Mouse (Mus musculus): ENCODE measurements around the gene Lamb1. TPM values are rescaled to one million over a fixed set of nuclear protein-coding genes. Genes with fewer than 3 reads are reported as not detected.

Gene Lamb1
- polyA plus RNA-seq, 1 experiment = 49.8 TPM

- DNase-seq (ENCODE audit: low spot score) = no peak
Observed at GRCm38 (mm10) chr12:31252259-31252658, 12.8 kb upstream of the Lamb1 start.

GRCm38 (mm10) chr12:31254978-31255377 lies 10.1 kb upstream of the Lamb1 start:
- DNase-seq (ENCODE audit: low spot score) = no peak

- no peak for DNase-seq (ENCODE audit: low spot score)
Observed at GRCm38 (mm10) chr12:31256121-31256903, 8.7 kb upstream of the Lamb1 start.

- DNase-seq (ENCODE audit: low spot score) = no peak
Observed at GRCm38 (mm10) chr12:31261882-31262281, 3.2 kb upstream of the Lamb1 start.

- no peak for DNase-seq (ENCODE audit: low spot score)
Observed at GRCm38 (mm10) chr12:31263921-31264320, 1.1 kb upstream of the Lamb1 start.

GRCm38 (mm10) chr12:31265722-31266431 lies 843 bp downstream of the Lamb1 start:
- DNase-seq (ENCODE audit: low spot score) = no peak

- no peak for DNase-seq (ENCODE audit: low spot score)
Observed at GRCm38 (mm10) chr12:31266686-31267085, 1.7 kb downstream of the Lamb1 start.

- DNase-seq (ENCODE audit: low spot score) = no peak
Observed at GRCm38 (mm10) chr12:31267363-31267762, 2.3 kb downstream of the Lamb1 start.

GRCm38 (mm10) chr12:31268315-31268714 lies 3.3 kb downstream of the Lamb1 start:
- DNase-seq (ENCODE audit: low spot score) = no peak

- DNase-seq (ENCODE audit: low spot score) = no peak
Observed at GRCm38 (mm10) chr12:31269020-31269597, 4.1 kb downstream of the Lamb1 start.

- no peak for DNase-seq (ENCODE audit: low spot score)
Observed at GRCm38 (mm10) chr12:31270361-31270760, 5.3 kb downstream of the Lamb1 start.

GRCm38 (mm10) chr12:31270776-31271175 lies 5.7 kb downstream of the Lamb1 start:
- DNase-seq (ENCODE audit: low spot score) = no peak

GRCm38 (mm10) chr12:31271361-31272011 lies 6.5 kb downstream of the Lamb1 start:
- no peak for DNase-seq (ENCODE audit: low spot score)

GRCm38 (mm10) chr12:31272012-31272735 lies 7.1 kb downstream of the Lamb1 start:
- DNase-seq (ENCODE audit: low spot score) = no peak

GRCm38 (mm10) chr12:31272846-31273245 lies 7.8 kb downstream of the Lamb1 start:
- no peak for DNase-seq (ENCODE audit: low spot score)

GRCm38 (mm10) chr12:31273646-31274045 lies 8.6 kb downstream of the Lamb1 start:
- DNase-seq (ENCODE audit: low spot score) = no peak

GRCm38 (mm10) chr12:31275411-31275810 lies 10.4 kb downstream of the Lamb1 start:
- no peak for DNase-seq (ENCODE audit: low spot score)

- DNase-seq (ENCODE audit: low spot score) = no peak
Observed at GRCm38 (mm10) chr12:31278270-31278669, 13.2 kb downstream of the Lamb1 start.

GRCm38 (mm10) chr12:31280318-31280717 lies 15.3 kb downstream of the Lamb1 start:
- DNase-seq (ENCODE audit: low spot score) = no peak

- no peak for DNase-seq (ENCODE audit: low spot score)
Observed at GRCm38 (mm10) chr12:31281100-31281591, 16.1 kb downstream of the Lamb1 start.

- no peak for DNase-seq (ENCODE audit: low spot score)
Observed at GRCm38 (mm10) chr12:31282241-31282640, 17.2 kb downstream of the Lamb1 start.
